29 mouse cellular contexts compared by ENCODE assay signal in genomic region chr12:77058596-77059190, GRCm38 (mm10).
A peak's percentile ranks its signal among the peaks of the same experiment; 100 is the strongest.
DNase-seq lines count a peak whose midpoint lies in the region; ATAC-seq and TF ChIP-seq lines count a peak whose summit lies in the region.
"Had no signal": no experiment of that assay in that cellular context is flagged by ENCODE, and none has a peak within 500 bp of the region (broad histone marks: within the 10 kb centered on the region; RNA-seq: fewer than 3 reads in every experiment).

No protein-coding gene starts in this region.

- TF ChIP-seq CTCF in midbrain, postnatal 0 days (IDR thresholded peaks at IDR 0.05), result no peak

- peaks cover 3% of the 10 kb centered on the region; the same call in 1 of the 2 replicates for H3K4me1 ChIP-seq in midbrain, embryonic 11.5 days (ENCODE audit: control insufficient read depth, insufficient read depth, low read length)
- no peaks in the 10 kb centered on the region for H3K4me1 ChIP-seq in midbrain, postnatal 0 days (ENCODE audit: insufficient read depth, low read length)
- H3K4me1 ChIP-seq: hindbrain, embryonic 15.5 days; neural tube, embryonic 15.5 days had no signal

- H3K4me3 ChIP-seq in midbrain, embryonic 11.5 days (ENCODE audit: low read depth, low read length), result no peak overlapping the region
- no peak overlapping the region for H3K4me3 ChIP-seq in midbrain, postnatal 0 days (ENCODE audit: low read depth, low read length)
- H3K4me3 ChIP-seq: embryonic facial prominence, embryonic 10.5 days; embryonic facial prominence, embryonic 15.5 days; forebrain, embryonic 12.5 days; hindbrain, embryonic 10.5 days; hindbrain, embryonic 15.5 days; kidney, embryonic 15.5 days; lung, embryonic 15.5 days; midbrain, embryonic 13.5 days; neural tube, embryonic 15.5 days had no signal

- no peaks in the 10 kb centered on the region for H3K36me3 ChIP-seq in midbrain, embryonic 11.5 days (ENCODE audit: control insufficient read depth, insufficient read depth, low read length)
- no peaks in the 10 kb centered on the region for H3K36me3 ChIP-seq in midbrain, postnatal 0 days (ENCODE audit: insufficient read depth, low read length)
- H3K36me3 ChIP-seq: embryonic facial prominence, embryonic 10.5 days; embryonic facial prominence, embryonic 15.5 days; forebrain, embryonic 12.5 days; hindbrain, embryonic 10.5 days; hindbrain, embryonic 15.5 days; kidney, embryonic 15.5 days; lung, embryonic 15.5 days; midbrain, embryonic 13.5 days; neural tube, embryonic 15.5 days had no signal

- no peak overlapping the region for H3K9ac ChIP-seq in midbrain, embryonic 11.5 days (ENCODE audit: low read length)
- no peak overlapping the region for H3K9ac ChIP-seq in midbrain, postnatal 0 days (replicated peaks; ENCODE audit: low read length, poor library complexity, severe bottlenecking)
- H3K9ac ChIP-seq: embryonic facial prominence, embryonic 15.5 days; forebrain, embryonic 12.5 days; forebrain, postnatal 0 days; hindbrain, embryonic 15.5 days; kidney, embryonic 15.5 days; lung, embryonic 15.5 days; midbrain, embryonic 13.5 days; neural tube, embryonic 15.5 days had no signal

- 53% methylated on average over 4 of the region's 4 CpGs for WGBS in midbrain, embryonic 11.5 days
- 64% methylated on average over 4 of the region's 4 CpGs for WGBS in midbrain, postnatal 0 days

- H3K4me2 ChIP-seq in midbrain, embryonic 11.5 days, result no peak overlapping the region
- H3K4me2 ChIP-seq in midbrain, postnatal 0 days (ENCODE audit: low read depth, low read length, poor library complexity, severe bottlenecking), result no peak overlapping the region
- H3K4me2 ChIP-seq: embryonic facial prominence, embryonic 15.5 days; forebrain, embryonic 12.5 days; hindbrain, embryonic 15.5 days; kidney, embryonic 15.5 days; lung, embryonic 15.5 days; midbrain, embryonic 13.5 days; neural tube, embryonic 15.5 days had no signal

- no peaks in the 10 kb centered on the region for H3K27me3 ChIP-seq in midbrain, embryonic 11.5 days (ENCODE audit: control insufficient read depth, insufficient read depth, low read length)
- no peaks in the 10 kb centered on the region for H3K27me3 ChIP-seq in midbrain, postnatal 0 days (ENCODE audit: insufficient read depth, low read length)
- H3K27me3 ChIP-seq: CH12.LX; forebrain, embryonic 12.5 days; hindbrain, embryonic 15.5 days; lung, embryonic 15.5 days; midbrain, embryonic 13.5 days; neural tube, embryonic 15.5 days had no signal

- DNase-seq in embryo, embryonic 10 days (ENCODE audit: low spot score), result peak; percentile 17
- no peak for DNase-seq in embryo, embryonic 10.5 days (ENCODE audit: low spot score)
- DNase-seq in kidney, adult 9 months, result peak; percentile 68
- DNase-seq in kidney, adult 8-10 months, result no peak
- DNase-seq in midbrain, embryonic 11.5 days (ENCODE audit: low spot score, missing footprints), result peak; percentile 31
- no peak for DNase-seq in midbrain, postnatal 0 days (ENCODE audit: low spot score)
- DNase-seq in layer of hippocampus, adult 18-20 months (ENCODE audit: low spot score in 2 of 2), result no peak
- DNase-seq: adrenal gland, adult 8-10 months; cerebellum, adult 8-10 months; cerebellum, postnatal 36 days; forebrain, postnatal 0 days; heart, postnatal 14 days; kidney, postnatal 4 days; layer of hippocampus, postnatal 36 days; left cerebral cortex, postnatal 4 days; retina, postnatal 1 day; right cerebral cortex, postnatal 14 days; thymus, postnatal 4 days had no signal

- no peak overlapping the region for H3K27ac ChIP-seq in midbrain, embryonic 11.5 days (ENCODE audit: low read depth, low read length)
- H3K27ac ChIP-seq in midbrain, postnatal 0 days (ENCODE audit: low read depth, low read length), result no peak overlapping the region
- H3K27ac ChIP-seq: embryonic facial prominence, embryonic 10.5 days; embryonic facial prominence, embryonic 15.5 days; forebrain, embryonic 12.5 days; hindbrain, embryonic 10.5 days; hindbrain, embryonic 15.5 days; kidney, embryonic 15.5 days; lung, embryonic 15.5 days; midbrain, embryonic 13.5 days; neural tube, embryonic 15.5 days had no signal

- no peaks in the 10 kb centered on the region for H3K9me3 ChIP-seq in midbrain, embryonic 11.5 days (ENCODE audit: control insufficient read depth, low read length)
- H3K9me3 ChIP-seq in midbrain, postnatal 0 days (ENCODE audit: low read length), result no peaks in the 10 kb centered on the region
- H3K9me3 ChIP-seq: embryonic facial prominence, embryonic 10.5 days; embryonic facial prominence, embryonic 15.5 days; forebrain, embryonic 12.5 days; hindbrain, embryonic 10.5 days; hindbrain, embryonic 15.5 days; kidney, embryonic 15.5 days; lung, embryonic 15.5 days; midbrain, embryonic 13.5 days; neural tube, embryonic 15.5 days had no signal

- ATAC-seq in midbrain, embryonic 11.5 days (ENCODE audit: low FRiP score), result no peak
- no peak for ATAC-seq in midbrain, postnatal 0 days (ENCODE audit: low FRiP score)
- ATAC-seq: forebrain, postnatal 0 days; inflammation-experienced regulatory T-cells, adult 6 months; midbrain, embryonic 13.5 days had no signal

Comparison
In these comparisons a context has a peak if more than half of its experiments do, and no peak if none do; other contexts are left out.
1. DNase-seq: peak in embryo, embryonic 10 days (single experiment), kidney, adult 9 months (single experiment) and midbrain, embryonic 11.5 days (single experiment); none in embryo, embryonic 10.5 days (single experiment), kidney, adult 8-10 months (0 of 2), midbrain, postnatal 0 days (single experiment) and layer of hippocampus, adult 18-20 months (0 of 2).